Mouse (Mus musculus): ENCODE results near the gene Trip6.

Gene Trip6

GRCm38 (mm10) chr5:137314193-137315083, at the start of gene Trip6:
Gene Trip6 (minus strand): TSS chr5:137314404.
- DNase-seq (ENCODE audit: low spot score in 2 of 2) = peak in 1 of 2 experiments; percentile 69

- DNase-seq (ENCODE audit: low spot score in 2 of 2) = no peak
Measured at GRCm38 (mm10) chr5:137358382-137358781, 44.2 kb upstream of the Trip6 start.

GRCm38 (mm10) chr5:137354091-137354490, 39.9 kb upstream of the Trip6 start:
- no peak for DNase-seq (ENCODE audit: low spot score in 2 of 2)

DNA sequence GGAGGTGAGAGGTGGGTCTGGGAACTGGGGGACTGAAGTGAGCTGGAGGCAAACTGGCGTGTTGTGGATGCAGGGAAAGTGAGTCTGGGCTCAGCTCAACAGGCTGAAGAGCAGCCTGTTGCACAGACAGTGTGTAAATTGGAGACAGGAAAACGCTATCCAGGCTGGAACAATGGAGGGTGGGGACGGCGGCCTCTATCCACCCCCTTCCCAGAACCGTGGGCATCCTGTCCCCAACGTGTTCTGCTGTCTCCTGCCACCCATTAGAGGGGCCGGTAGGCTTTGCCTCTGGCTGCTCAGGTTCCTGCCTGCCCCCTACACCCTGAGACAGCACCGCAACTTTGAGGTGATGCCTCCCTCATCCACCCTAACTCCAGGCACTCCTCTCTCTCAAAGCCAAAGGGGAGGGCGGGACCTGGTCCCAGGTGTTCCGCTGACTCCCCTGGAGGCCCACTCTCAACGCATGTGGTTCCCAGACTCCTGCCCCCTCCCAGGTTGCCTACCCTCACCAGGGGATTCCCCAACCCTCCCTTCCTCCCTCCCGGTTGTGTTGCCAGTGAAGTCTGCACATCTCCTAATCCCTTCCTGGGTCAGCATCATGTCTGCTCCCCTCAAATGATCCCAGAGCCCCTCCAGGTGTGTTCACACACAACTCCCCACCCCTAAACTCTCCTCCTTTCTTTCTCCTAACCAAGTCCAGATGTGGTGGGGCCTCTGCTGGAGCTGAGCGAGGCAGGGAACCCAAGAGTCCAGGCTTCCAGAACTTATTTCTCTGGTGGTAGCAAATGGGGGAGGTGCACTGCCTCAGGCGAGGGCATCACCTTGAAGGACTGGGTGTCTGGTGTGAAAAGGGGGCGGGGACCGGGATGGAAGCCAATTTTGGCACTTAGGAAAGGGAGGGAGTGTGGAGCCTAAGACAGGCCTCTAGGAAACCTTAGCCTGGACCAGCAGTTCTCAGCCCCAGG, 38.1 kb upstream of the Trip6 start:
- DNase-seq (ENCODE audit: low spot score in 2 of 2) = no peak

GRCm38 (mm10) chr5:137351394-137351793, 37.2 kb upstream of the Trip6 start:
- DNase-seq (ENCODE audit: low spot score in 2 of 2) = no peak

- no peak for DNase-seq (ENCODE audit: low spot score in 2 of 2)
Measured at GRCm38 (mm10) chr5:137351058-137351380, 36.8 kb upstream of the Trip6 start.

DNA sequence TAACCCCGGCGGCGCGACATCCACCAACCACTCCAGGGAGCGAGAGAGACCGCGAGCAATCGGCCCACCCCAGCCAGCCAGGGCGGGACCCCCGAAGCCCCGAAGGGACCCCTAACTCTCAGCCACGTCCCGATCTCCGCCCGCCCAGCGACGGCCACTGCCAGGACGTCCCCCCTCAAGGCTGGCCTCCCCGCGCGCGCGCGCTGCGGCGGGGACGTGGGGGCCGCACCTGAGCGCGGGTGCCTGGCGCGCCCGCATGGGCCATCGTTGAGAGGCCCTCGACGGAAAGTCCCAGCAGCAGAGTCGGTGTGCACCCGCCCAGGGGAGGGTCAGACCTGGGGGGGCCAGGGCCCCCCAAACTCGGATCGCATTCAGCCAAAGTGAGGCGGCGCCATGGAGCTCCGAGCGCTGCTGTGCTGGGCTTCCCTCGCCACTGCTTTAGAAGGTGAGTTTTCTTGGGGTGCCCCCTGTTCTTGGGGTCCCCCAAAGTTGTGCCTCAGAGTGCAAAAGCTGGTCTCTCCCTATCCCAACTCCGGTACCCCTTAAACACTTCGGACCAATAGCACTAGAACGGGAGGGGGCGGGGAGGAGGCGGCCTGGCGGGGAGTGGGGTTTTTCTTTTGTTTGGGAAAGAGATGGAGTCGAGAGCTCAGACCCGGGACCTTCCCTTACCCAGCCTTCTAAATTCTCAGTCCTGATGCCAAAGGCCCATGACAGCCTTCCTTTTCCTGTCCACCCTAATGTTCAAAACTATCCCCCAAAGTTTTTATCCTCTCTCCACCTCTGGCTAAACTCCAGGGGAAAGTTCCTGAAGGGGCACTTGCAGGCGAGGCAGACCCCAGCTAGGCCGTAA, 36.2 kb upstream of the Trip6 start:
- DNase-seq (ENCODE audit: low spot score in 2 of 2) = no peak

DNA sequence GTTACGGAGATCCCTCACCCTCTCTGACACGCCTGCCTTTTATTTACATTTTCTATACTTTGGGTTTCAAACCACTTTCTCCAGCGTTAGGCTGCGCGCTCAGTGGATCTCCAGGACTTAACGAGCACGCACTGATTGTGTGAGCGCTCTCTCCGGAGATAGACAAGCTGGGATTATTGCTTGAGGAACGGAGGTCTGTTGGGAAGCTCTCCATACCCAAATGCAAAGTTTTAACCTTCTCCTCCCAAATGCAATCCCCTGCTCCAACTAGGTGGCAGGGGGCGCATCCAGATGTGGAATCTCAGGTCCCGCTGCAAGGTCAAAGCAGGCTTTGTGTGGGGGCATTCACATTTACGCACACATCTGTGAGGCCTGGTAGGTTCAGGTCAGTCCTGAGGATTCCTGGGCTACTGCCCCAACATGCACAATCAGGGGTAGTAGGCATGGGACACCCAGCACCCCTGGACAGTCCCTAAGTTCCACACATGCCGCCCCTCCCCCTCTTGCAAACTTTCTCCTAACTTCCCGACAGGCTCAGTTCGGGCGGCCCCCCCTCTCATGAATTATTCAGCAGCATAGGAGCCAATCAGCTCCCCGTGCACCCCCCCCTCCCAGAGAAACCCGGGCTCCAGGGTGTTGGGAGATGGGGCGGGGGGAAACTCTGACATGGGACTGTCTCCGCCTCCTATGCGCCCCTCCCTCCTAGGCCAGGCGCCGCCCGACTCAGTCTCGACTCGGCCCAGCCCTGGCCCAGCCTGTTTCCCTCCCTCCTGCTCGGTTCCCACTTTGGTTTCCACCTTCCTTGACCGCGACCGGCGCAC, 35.4 kb upstream of the Trip6 start, which contains the start of gene Ephb4:
Gene Ephb4, plus strand, starts transcription at position 726 of the 821 bp plus-strand sequence.
- DNase-seq (ENCODE audit: low spot score in 2 of 2) = peak in 1 of 2 experiments; percentile 60

DNA sequence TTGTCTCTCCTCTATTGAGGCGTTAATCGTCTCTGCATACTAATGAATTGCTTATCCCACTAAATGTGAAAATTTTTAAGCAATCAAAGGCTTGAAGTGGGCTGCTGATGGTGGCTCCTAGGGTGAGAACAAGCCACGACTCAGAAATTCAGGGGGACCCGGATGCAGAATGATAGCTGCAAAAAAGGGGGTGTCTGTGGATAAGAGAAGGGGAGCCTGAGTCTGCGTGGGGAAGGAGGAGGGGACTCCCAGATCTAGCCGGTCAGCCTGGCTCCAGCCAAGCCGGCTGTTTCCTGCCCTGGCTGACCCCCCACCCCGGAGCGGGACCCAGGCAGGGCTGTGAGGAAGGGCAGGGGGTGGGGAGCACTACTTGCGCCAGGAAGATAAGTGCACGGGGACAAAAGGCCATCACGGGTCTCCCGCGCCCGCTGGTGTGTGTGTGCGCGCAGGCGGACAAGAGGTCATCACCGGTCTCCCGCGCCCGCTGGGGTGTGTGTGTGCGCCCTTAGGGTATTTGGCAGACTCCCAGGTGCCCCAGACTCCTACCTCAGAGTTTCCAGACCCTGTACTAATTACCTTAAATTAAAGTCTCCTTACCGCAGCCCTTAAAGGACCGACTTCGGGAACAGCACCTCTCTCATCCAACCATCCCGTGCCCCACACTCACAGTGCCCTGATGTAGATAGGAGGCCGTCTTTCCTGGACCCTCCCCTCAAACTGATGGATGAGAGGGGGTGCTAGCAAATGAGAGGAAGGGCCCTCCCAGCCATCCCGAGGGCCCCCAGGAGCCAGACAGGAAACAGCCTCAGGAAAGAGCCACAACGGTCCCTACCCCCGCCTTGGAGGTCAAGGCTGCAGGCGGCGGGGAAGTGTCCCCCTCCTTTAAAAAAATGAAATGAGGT, 34.5 kb upstream of the Trip6 start:
- DNase-seq (ENCODE audit: low spot score in 2 of 2) = no peak

- DNase-seq (ENCODE audit: low spot score in 2 of 2) = no peak
Measured at GRCm38 (mm10) chr5:137347856-137348255, 33.7 kb upstream of the Trip6 start.

DNA sequence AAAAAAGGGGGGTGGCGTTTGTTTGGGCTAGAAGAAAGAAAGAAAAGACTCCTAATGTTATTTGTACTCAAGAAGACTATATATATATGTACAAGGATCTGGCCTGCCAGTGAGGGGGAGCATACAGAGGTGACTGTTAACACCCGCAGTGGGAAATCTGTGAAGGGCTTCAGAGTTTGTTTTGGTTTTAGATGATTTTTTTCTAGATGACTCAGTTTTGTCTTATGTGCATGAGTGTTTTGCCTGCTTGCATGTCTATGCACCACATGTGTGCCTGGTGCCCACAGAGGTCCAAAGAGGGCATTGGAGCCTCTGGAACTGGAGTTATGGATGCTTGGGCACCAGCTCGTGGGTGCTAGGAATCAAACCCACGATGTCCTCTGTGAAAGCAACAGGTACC, 32.8 kb upstream of the Trip6 start:
- no peak for DNase-seq (ENCODE audit: low spot score in 2 of 2)

- DNase-seq (ENCODE audit: low spot score in 2 of 2) = no peak
Measured at GRCm38 (mm10) chr5:137346388-137346787, 32.2 kb upstream of the Trip6 start.

DNA sequence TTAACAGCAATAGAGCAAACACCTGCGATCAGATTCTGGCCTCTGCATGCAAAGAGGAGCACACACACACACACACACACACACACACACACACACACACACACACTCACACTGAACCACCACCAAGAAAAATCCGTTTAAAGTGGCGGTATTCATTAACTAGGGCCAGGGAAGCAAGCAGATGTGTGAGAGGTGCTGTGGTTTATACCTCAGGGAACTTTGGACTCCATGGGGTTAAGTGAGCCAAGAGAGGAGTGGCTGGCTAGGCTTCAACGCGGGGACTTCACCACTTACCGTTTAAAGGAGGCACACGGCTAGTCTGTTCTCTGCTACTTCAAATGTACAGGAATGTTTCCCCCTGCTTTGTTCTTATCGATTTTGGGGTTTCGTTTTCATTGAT, 31.6 kb upstream of the Trip6 start:
- DNase-seq (ENCODE audit: low spot score in 2 of 2) = no peak

- DNase-seq (ENCODE audit: low spot score in 2 of 2) = no peak
Measured at GRCm38 (mm10) chr5:137343869-137344268, 29.7 kb upstream of the Trip6 start.

- no peak for DNase-seq (ENCODE audit: low spot score in 2 of 2)
Measured at GRCm38 (mm10) chr5:137343412-137343811, 29.2 kb upstream of the Trip6 start.

DNA sequence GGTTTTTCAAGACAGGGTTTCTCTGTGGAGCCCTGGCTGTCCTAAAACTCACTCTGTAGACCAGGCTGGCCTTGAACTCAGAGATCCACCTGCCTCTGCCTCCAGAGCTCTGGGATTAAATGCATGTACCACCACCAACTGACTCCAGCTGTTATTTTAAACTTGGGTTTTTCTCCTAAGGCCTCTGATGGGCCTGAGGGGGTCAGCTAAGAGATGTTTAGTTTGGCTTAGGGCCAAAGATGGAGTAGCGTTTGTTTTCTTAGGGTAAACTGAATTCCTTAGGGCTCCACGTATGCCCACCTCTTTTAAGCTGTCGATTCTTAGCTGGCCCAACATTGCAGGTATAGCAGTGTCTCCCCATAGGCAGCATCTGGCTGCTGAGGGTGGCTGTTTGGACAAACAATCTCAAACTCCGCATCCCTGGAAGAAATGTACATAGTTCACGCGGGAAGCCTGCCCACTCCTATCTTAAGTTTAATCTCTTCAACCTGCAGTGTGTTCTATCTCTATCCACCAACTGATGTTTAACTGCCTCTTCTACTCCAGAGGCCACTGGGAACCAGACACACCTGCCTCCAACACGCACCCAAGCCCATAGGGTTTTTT, 28.3 kb upstream of the Trip6 start:
- DNase-seq (ENCODE audit: low spot score in 2 of 2) = no peak

DNA sequence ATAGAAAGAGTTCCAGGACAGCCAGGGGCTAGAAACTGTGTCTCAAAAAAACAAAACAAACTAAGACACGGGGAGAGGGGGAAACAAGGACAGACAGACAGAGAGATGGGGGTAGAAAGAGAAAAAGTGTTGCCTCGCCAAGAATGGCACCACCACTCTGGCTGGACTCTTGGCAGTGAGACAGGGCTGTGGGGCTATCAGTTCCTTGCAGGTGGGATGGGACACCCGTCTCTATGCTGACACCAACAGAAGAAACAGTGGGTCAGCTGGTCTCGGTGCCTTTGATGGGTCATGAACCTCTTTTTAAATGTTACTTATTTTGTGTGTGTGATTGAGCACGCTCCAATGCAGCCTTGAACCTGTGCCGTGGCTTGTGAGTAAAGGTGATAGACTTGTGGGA, 26.0 kb upstream of the Trip6 start:
- no peak for DNase-seq (ENCODE audit: low spot score in 2 of 2)

DNA sequence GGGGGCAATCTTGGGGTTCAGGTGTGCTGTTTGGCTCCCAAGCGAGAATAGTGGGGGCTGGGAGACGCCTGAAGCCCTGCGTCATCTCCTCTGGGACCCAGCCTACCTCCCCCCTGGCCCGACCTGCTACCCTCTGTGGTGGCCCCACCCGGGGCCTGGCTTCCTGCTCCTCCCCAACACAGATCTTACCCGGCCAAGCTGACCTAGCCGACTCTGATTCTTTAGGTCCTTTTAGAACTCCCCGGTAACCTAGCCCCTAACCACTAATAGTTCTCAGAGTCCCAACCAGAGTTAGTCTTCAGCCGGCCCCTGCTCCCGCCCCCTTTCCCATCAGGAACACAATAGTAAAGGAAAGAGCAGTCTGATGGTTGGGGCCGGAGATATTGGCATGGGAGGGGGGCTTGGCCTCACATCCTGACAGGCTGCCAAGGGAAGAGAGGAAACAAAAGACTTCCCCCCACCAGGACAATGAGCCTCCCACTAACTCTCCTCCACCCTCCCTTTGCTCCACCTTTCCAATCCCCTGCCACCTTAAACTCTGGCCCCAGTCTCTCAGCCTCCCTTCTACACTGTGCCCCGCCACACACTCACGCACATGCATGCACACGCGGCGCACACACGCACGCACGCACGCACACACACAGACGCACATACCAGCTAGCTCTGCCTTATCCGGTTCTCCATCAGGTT, 25.2 kb upstream of the Trip6 start:
- peak in 1 of 2 experiments; percentile 15 for DNase-seq (ENCODE audit: low spot score in 2 of 2)

Data from left cerebral cortex, adult 9 months (tissue).